Mouse (Mus musculus): ENCODE data around the gene Sis.

DNA sequence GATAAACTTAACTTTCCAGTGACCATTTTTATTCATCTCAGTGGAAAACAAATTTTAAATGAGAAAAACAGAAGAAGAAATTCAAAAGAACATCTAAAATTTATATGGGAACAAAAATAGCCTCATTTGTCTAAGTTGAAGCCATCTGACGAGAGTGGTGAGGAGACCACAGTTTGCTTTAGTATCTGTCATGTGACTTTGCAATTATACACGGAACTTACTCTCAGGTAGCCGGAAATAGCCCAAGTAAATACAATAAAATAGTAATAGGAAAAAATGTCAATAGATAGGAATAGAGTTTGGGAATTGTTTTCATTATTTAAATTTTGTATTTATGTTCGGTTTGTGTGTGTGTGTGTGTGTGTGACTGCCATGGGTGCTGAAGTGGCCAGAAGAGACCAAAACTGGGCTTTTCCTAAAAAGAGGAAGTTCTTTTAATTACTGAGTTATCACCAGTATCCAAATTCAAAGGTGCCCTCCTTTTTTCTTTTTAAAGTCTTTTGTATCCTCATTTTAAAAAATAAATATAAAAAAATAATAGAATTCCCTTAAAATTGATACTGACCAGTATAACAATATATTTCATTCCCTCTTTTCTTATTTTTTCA, 48.6 kb downstream of the Sis start:
- TF ChIP-seq POLR2A (IDR thresholded peaks at IDR 0.05; ENCODE audit: borderline replicate concordance, extremely low read depth, low read depth, low read length) (no peak), CTCF (IDR thresholded peaks at IDR 0.05; ENCODE audit: insufficient read depth, low read length) (no peak)

Data from lung, adult 2 months (tissue).